Mouse (Mus musculus) kidney, postnatal 0 days (tissue): ENCODE data around the gene Pomgnt2. TPM values are rescaled to one million over a fixed set of nuclear protein-coding genes. Genes with fewer than 3 reads are reported as not detected.

Experiments
- ATAC-seq: fragments of 200-750 bp; cut with Nextera tagmentation; replicated peaks from 2 replicates; pipeline ENCODE4 v1.8.0; 2017; ENCODE audit warnings: low read depth, moderate number of reproducible peaks, moderate TSS enrichment, moderate library complexity; ENCODE audit not compliant: low FRiP score
- DNase-seq: peaks from one replicate; pipeline ENCODE4 v3.0.0-alpha.2; 2016; ENCODE audit warnings: low spot score
- H3K27ac ChIP-seq: fragments of 300-500 bp; sonication (generic); 2 replicates; pipeline ENCODE4 v1.5.1; 2014; ENCODE audit warnings: mild to moderate bottlenecking
- H3K27me3 ChIP-seq: fragments of 300-500 bp; sonication (generic); 2 replicates; pipeline ENCODE4 v1.6.1; 2014; ENCODE audit warnings: low read length, mixed read lengths; ENCODE audit not compliant: insufficient read depth
- H3K36me3 ChIP-seq: fragments of 300-500 bp; sonication (generic); 2 replicates; pipeline ENCODE4 v1.6.1; 2014; ENCODE audit warnings: low read length, mixed read lengths; ENCODE audit not compliant: insufficient read depth
- H3K4me1 ChIP-seq: fragments of 300-500 bp; sonication (generic); replicated peaks from 2 replicates; pipeline ENCODE4 v1.6.1; 2014; ENCODE audit warnings: antibody characterized with exemption, low read length, mixed read lengths; ENCODE audit not compliant: insufficient read depth
- H3K4me2 ChIP-seq: fragments of 300-500 bp; sonication (generic); 2 replicates; pipeline ENCODE4 v1.6.1; 2014; ENCODE audit warnings: mild to moderate bottlenecking, low read length, moderate library complexity, mixed read lengths
- H3K4me3 ChIP-seq: fragments of 300-500 bp; sonication (generic); replicated peaks from 2 replicates; pipeline ENCODE4 v1.5.1; 2014; ENCODE audit warnings: low read depth, low read length
- H3K9ac ChIP-seq: fragments of 300-500 bp; sonication (generic); 2 replicates; pipeline ENCODE4 v1.6.1; 2014; ENCODE audit warnings: low read depth, low read length
- H3K9me3 ChIP-seq: fragments of 300-500 bp; sonication (generic); replicated peaks from 2 replicates; pipeline ENCODE4 v1.6.1; 2016; ENCODE audit warnings: low read length, inconsistent platforms, mixed read lengths
- CTCF ChIP-seq: IDR thresholded peaks from 2 replicates; pipeline ENCODE4 v1.5.1; 2016; ENCODE audit warnings: antibody characterized with exemption, low read depth, mild to moderate bottlenecking, moderate library complexity
- WGBS: fragments of 180-500 bp; shearing (Covaris S2); extraction: QIAGEN DNeasy Blood & Tissue Kit; methylation state at CpG from one replicate; pipeline ENCODE4 v1.1.7; 2014; 5-methylcytosine and 5-hydroxymethylcytosine counted together
- polyA plus RNA-seq: library from polyadenylated mRNA; unstranded; fragments of >200 nt; fragmentation: Nextera tagmentation; extraction: Ambion mirVana; gene quantifications from 2 replicates; pipeline ENCODE4 v1.2.1, GENCODE M21; 2015

Gene Pomgnt2
- polyA plus RNA-seq, 1 experiment from 2014 or later, result 12.6 TPM

DNA sequence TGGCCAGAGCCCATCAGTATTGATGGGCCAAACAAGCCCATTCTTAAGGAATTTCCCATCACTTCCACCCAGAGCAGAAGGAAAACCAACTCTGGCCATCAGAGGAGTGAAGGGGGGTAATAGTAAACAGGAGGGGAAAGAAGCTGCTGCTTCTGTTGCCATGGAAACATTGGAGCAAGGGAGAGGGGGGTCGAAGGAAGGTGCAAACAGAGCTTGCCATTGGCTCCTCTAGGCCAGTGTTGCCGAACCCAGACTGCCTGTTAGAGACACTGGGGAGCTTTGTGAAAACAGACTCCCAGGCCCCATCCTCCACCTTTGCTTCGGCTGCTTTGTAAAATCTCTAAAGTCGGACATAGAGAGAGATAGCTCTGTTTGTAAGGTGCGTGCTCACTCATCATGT lies 33.8 kb upstream of the Pomgnt2 start:
- ATAC-seq (no peak), DNase-seq (no peak)
- Histone ChIP-seq H3K9me3 (no peaks in the 10 kb centered on the region), H3K36me3 (no peaks in the 10 kb centered on the region), H3K4me2 (no peak overlapping the region), H3K4me3 (no peak overlapping the region), H3K27ac (no peak overlapping the region), H3K9ac (no peak overlapping the region), H3K27me3 (no peaks in the 10 kb centered on the region), H3K4me1 (0 out of 2 replicates have a peak, but pooled peaks cover 7% of the 10 kb centered on the region)
- 65% methylated on average over 5 of the region's 5 CpGs for WGBS
- TF ChIP-seq CTCF, result no peak

DNA sequence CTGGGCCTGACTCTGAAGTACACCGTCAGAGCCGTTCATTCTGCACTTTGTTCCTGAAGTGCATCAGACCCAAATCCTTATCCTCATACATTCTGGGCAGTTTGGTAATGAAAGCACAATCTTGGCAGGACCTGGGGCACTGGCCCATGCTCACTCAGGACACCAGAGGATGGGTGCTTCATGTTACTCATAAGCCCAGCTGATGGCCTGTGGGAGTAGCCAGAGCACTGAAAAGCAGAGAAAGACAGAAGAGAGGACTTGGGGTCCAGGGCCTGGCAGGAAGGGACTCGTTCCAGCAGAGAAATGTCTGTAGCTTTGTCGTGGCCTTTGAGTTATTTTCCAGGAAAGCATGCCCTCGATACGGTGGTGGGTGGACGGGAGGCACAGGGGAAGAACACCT lies 32.9 kb upstream of the Pomgnt2 start:
- WGBS, result 82% methylated on average over 7 of the region's 7 CpGs
- Histone ChIP-seq H3K4me3 (no peak overlapping the region), H3K27ac (no peak overlapping the region), H3K4me1 (0 out of 2 replicates have a peak, but pooled peaks cover 7% of the 10 kb centered on the region), H3K27me3 (no peaks in the 10 kb centered on the region), H3K9ac (no peak overlapping the region), H3K9me3 (no peaks in the 10 kb centered on the region), H3K36me3 (no peaks in the 10 kb centered on the region), H3K4me2 (no peak overlapping the region)
- TF ChIP-seq CTCF, result no peak
- DNase-seq, result no peak
- no peak for ATAC-seq

DNA sequence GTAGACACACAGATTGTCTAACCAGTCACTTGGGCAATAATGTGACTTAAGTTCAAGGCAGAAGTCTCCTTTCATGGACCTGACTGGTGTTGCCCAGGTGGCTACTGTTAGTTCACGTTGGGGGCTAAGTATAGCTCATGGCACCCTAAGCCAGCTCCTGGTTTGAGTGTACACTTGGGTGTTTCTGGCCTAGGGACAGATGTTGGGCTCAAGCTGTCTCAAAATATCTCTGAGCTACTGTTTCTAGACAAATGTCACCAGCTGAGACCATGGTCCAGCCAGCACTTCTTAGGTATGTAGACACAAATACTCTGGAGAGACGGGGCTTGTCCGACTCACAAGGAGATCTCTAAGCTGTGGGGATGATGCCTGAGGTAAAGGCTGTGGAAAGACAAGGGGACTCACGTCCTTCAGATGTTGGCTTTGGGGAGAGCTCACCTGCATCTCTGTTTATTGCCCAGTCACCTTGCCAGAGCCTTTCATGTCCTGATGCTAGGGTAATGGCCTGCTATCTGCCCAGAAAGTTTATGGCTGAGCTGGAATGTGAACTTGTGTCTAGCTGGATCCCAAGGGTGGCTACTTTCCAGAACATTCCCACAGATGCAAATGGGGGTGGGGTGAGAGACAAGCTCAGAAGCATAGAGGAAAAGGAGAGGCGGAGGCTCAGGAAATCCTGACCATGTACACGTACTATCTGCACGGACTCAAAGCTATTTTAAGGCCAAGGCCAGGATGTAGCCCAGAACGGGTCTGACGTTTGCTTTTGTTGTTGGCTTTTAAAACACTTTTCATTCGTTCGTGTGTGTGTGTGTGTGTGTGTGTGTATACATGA lies 31.2 kb upstream of the Pomgnt2 start:
- TF ChIP-seq CTCF, result no peak
- no peak overlapping the region for H3K4me3 ChIP-seq
- peak overlapping the region; percentile 81 for H3K27ac ChIP-seq
- no peaks in the 10 kb centered on the region for H3K36me3 ChIP-seq
- H3K4me2 ChIP-seq, result no peak overlapping the region
- no peaks in the 10 kb centered on the region for H3K9me3 ChIP-seq
- H3K4me1 ChIP-seq, result 0 out of 2 replicates have a peak, but pooled peaks cover 7% of the 10 kb centered on the region
- peak; percentile 81 for DNase-seq
- no peaks in the 10 kb centered on the region for H3K27me3 ChIP-seq
- no peak overlapping the region for H3K9ac ChIP-seq
- no peak; the same call in 1 of the 2 replicates for ATAC-seq
- 56% methylated on average over 11 of the region's 11 CpGs for WGBS

DNA sequence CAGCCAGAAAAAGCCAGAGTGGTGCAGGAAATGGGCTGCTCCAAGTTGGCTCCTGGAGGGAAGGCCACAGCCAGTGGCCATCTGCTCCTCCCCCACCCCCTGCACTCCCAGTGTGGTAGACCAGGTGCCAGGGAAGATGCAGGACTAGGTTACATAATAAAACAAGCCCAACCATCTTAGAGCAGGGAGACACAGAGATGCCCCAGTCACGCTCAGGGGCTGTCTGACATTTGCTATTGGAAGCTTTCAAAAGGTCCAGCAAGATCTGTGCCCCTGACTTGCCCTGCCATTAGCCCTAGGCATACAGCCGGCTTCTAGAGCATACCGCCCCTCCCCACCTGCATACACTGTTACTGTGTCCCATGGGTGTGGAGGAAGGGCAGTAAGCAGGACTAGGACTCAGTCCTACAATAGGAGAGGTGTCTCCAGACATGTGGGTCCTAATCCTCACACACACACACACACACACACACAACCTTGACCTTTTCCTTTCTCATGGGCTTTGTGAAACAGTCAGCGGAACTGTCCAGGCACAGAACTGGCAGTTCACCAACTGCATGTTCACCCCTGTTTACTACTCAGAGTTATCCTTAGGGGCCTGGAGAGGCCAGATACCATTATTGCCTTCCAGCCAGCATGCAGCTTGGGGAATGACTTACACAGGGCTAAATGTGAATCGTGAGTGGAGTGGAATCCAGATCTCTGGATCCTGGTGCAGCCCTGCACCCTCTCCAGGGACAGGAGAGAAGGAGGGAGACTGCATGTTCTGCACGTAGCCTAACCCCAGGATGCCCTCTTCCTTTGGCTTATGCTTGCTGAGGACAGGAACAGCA lies 30.4 kb upstream of the Pomgnt2 start:
- no peak overlapping the region for H3K4me3 ChIP-seq
- no peak for DNase-seq
- H3K36me3 ChIP-seq, result no peaks in the 10 kb centered on the region
- 0 out of 2 replicates have a peak, but pooled peaks cover 7% of the 10 kb centered on the region for H3K4me1 ChIP-seq
- H3K9me3 ChIP-seq, result no peaks in the 10 kb centered on the region
- peak overlapping the region; percentile 81 for H3K27ac ChIP-seq
- H3K27me3 ChIP-seq, result no peaks in the 10 kb centered on the region
- ATAC-seq, result 0 out of 2 replicates have a peak, but pooled peaks have one; percentile 23
- peak overlapping the region; percentile 6; the same call in 1 of the 2 replicates for H3K9ac ChIP-seq
- WGBS, result 56% methylated on average over 6 of the region's 6 CpGs
- no peak overlapping the region for H3K4me2 ChIP-seq
- no peak for TF ChIP-seq CTCF

DNA sequence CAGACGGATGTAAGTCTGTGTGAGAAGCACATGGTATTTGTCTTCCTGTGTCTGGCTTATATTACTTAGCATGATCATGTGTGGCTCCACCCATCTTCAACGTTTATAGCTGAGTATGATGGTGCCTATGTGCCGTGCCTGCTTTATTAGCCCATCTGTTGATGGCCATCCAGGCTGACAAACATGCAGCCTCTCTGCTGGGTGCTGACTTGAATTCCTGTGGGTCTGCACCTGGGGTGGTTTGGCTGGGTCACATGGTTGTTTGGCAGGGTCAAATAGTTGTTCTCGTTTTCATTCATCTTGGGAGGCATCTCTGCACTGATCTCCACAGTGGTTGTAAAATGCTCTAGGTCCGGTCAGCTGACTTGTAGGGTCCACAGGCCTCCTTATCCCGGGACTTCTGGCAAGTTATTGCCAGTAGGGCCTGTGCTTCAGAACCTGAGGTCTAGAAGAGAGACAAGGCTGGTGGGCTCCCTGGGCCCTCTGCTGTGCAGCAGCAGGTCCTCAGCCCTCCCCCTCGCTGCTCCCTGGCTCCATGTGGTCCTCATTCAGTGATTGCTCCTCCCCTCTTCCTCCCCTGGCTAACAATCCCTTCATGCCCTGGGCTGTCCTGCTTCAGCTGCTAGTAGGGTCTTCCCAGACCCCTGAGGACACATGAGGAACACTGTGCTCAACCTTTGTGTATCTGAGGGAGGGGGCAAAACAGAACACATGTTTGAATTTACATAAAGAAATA lies 29.1 kb upstream of the Pomgnt2 start:
- WGBS, result 43% methylated on average over 7 of the region's 7 CpGs
- no peaks in the 10 kb centered on the region for H3K36me3 ChIP-seq
- H3K27me3 ChIP-seq, result no peaks in the 10 kb centered on the region
- 0 out of 2 replicates have a peak, but pooled peaks cover 7% of the 10 kb centered on the region for H3K4me1 ChIP-seq
- 0 out of 2 replicates have a peak overlapping the region, but pooled peaks have one; percentile 23 for H3K9ac ChIP-seq
- no peak overlapping the region for H3K4me3 ChIP-seq
- DNase-seq, result no peak
- no peaks in the 10 kb centered on the region for H3K9me3 ChIP-seq
- H3K4me2 ChIP-seq, result no peak overlapping the region
- H3K27ac ChIP-seq, result 0 out of 2 replicates have a peak overlapping the region, but pooled peaks have one; percentile 81
- no peak for TF ChIP-seq CTCF
- no peak for ATAC-seq
